Mouse (Mus musculus) gastrocnemius, postnatal 14 days (tissue): ENCODE results near the gene Olfr1493-ps1. TPM values are rescaled to one million over a fixed set of nuclear protein-coding genes. Genes with fewer than 3 reads are reported as not detected.

Experiments used
- DNase-seq: peaks from one replicate; pipeline ENCODE4 v3.0.0; 2021; ENCODE audit warnings: mixed read lengths
- intact Hi-C: fragments of 180-260 bp; cut with DNase I; formaldehyde crosslinking; loops from one replicate; pipeline ENCODE4 v1.15.1; 2025; ENCODE audit warnings: low total_unique reads
- long read RNA-seq, 2 experiments: library from polyadenylated mRNA; stranded (forward); transcript quantifications; one replicate each; pipeline ENCODE4 v2.0.0; 2021
- total RNA-seq, 2 experiments: library from RNA; stranded (reverse); gene quantifications; 2 replicates each; pipeline ENCODE4 v1.2.3; 2021

Olfr1493-ps1 gene
- not detected for total RNA-seq
- long read RNA-seq, experiment 1: 0 reads
- long read RNA-seq, experiment 2: 0 reads

- intact Hi-C loops: no loop called here
- DNase-seq: no peak
Observed at GRCm38 (mm10) chr19:13722978-13723377, at the start of gene Olfr1493-ps1. TSS of gene Olfr1493-ps1 (plus strand) at chr19:13723278.

- no peak for DNase-seq
- intact Hi-C loops: no loop called here
Observed at GRCm38 (mm10) chr19:13696968-13697367, 26.1 kb upstream of the Olfr1493-ps1 start, which contains the start of gene Olfr1491. TSS of gene Olfr1491 (plus strand) at chr19:13697268.

- DNase-seq: no peak
- intact Hi-C loops: no loop called here
Observed at GRCm38 (mm10) chr19:13739428-13739827, 16.4 kb downstream of the Olfr1493-ps1 start, which contains the start of gene Olfr1494. TSS of gene Olfr1494 (plus strand) at chr19:13739728.

GRCm38 (mm10) chr19:13749366-13749765 is 26.3 kb downstream of the Olfr1493-ps1 start:
- no peak for DNase-seq
- intact Hi-C loops: no loop called here

GRCm38 (mm10) chr19:13764306-13764705 is 41.2 kb downstream of the Olfr1493-ps1 start, which contains the start of gene Olfr1495:
TSS of gene Olfr1495 (plus strand) at chr19:13764606.
- intact Hi-C loops: no loop called here

GRCm38 (mm10) chr19:13768565-13769276 is 45.6 kb downstream of the Olfr1493-ps1 start:
- no peak for DNase-seq
- intact Hi-C loops: no loop called here

More at GRCm38 (mm10) chr19:13764306-13764705, 41.2 kb downstream of the Olfr1493-ps1 start, which contains the start of gene Olfr1495:
- no peak for DNase-seq

GRCm38 (mm10) chr19:13777578-13777977 is 54.5 kb downstream of the Olfr1493-ps1 start, which contains the start of gene Olfr1496:
TSS of gene Olfr1496 (plus strand) at chr19:13777878.
- DNase-seq: no peak
- intact Hi-C loops: no loop called here

Other genes with a start within 250 kb of the Olfr1493-ps1 start
- gene Olfr1475, start 243.1 kb upstream of the Olfr1493-ps1 start, total RNA-seq: not detected
- not detected for gene Olfr1477, start 222.7 kb upstream of the Olfr1493-ps1 start, total RNA-seq
- not detected for gene Olfr1480, start 195.4 kb upstream of the Olfr1493-ps1 start, total RNA-seq
- gene Olfr1484, start 139.8 kb upstream of the Olfr1493-ps1 start, total RNA-seq: not detected
- not detected for gene Olfr1487, start 105.9 kb upstream of the Olfr1493-ps1 start, total RNA-seq
- not detected for gene Olfr1489, start 91.7 kb upstream of the Olfr1493-ps1 start, total RNA-seq
- not detected for gene Olfr1490, start 72.2 kb upstream of the Olfr1493-ps1 start, total RNA-seq
- gene Olfr1491, start 26.0 kb upstream of the Olfr1493-ps1 start, total RNA-seq: not detected
- gene Olfr1494, start 16.4 kb downstream of the Olfr1493-ps1 start, total RNA-seq: not detected
- gene Olfr1495, start 41.3 kb downstream of the Olfr1493-ps1 start, total RNA-seq: not detected
- gene Olfr1496, start 54.6 kb downstream of the Olfr1493-ps1 start, total RNA-seq: not detected
- not detected for gene Olfr1497, start 74.9 kb downstream of the Olfr1493-ps1 start, total RNA-seq
- gene Olfr1499, start 96.2 kb downstream of the Olfr1493-ps1 start, total RNA-seq: not detected
- not detected for gene Olfr1500, start 107.2 kb downstream of the Olfr1493-ps1 start, total RNA-seq
- not detected for gene Olfr1501, start 127.4 kb downstream of the Olfr1493-ps1 start, total RNA-seq
- gene Olfr1502, start 138.5 kb downstream of the Olfr1493-ps1 start, total RNA-seq: not detected
- not detected for gene Olfr1504, start 174.7 kb downstream of the Olfr1493-ps1 start, total RNA-seq
- gene Olfr1505, start 190.3 kb downstream of the Olfr1493-ps1 start, total RNA-seq: not detected